Mouse (Mus musculus) ovary, postnatal 10 days (tissue): Measurements from ENCODE around the gene Syt14.

Experiments
- DNase-seq: peaks from one replicate; pipeline ENCODE4 v3.0.0; 2022; ENCODE audit warnings: low spot score

Syt14 gene

GRCm38 (mm10) chr1:192987203-192987602 is 48.4 kb downstream of the Syt14 start:
- DNase-seq, result no peak

- DNase-seq, result no peak
Observed at GRCm38 (mm10) chr1:192986481-192986880, 49.1 kb downstream of the Syt14 start.

GRCm38 (mm10) chr1:192984333-192984732 is 51.2 kb downstream of the Syt14 start:
- DNase-seq, result no peak

- no peak for DNase-seq
Observed at GRCm38 (mm10) chr1:192981658-192982057, 53.9 kb downstream of the Syt14 start.

GRCm38 (mm10) chr1:192981120-192981519 is 54.5 kb downstream of the Syt14 start:
- no peak for DNase-seq

- no peak for DNase-seq
Observed at GRCm38 (mm10) chr1:192962323-192962722, 73.3 kb downstream of the Syt14 start.

- DNase-seq, result no peak
Observed at GRCm38 (mm10) chr1:192947839-192948173, 87.8 kb downstream of the Syt14 start.

GRCm38 (mm10) chr1:192947170-192947838 is 88.3 kb downstream of the Syt14 start:
- DNase-seq, result no peak

GRCm38 (mm10) chr1:192939033-192939432 is 96.5 kb downstream of the Syt14 start:
- no peak for DNase-seq

GRCm38 (mm10) chr1:192937956-192938355 is 97.6 kb downstream of the Syt14 start:
- no peak for DNase-seq

GRCm38 (mm10) chr1:192931797-192932196 is 103.8 kb downstream of the Syt14 start:
- no peak for DNase-seq

GRCm38 (mm10) chr1:192912101-192912728 is 123.4 kb downstream of the Syt14 start:
- DNase-seq, result no peak

GRCm38 (mm10) chr1:192901516-192901915 is 134.1 kb downstream of the Syt14 start:
- no peak for DNase-seq

GRCm38 (mm10) chr1:192900913-192901312 is 134.7 kb downstream of the Syt14 start:
- DNase-seq, result no peak

- no peak for DNase-seq
Observed at GRCm38 (mm10) chr1:192898742-192899141, 136.8 kb downstream of the Syt14 start.

- DNase-seq, result no peak
Observed at GRCm38 (mm10) chr1:192897218-192897617, 138.4 kb downstream of the Syt14 start.

- no peak for DNase-seq
Observed at GRCm38 (mm10) chr1:192896076-192896475, 139.5 kb downstream of the Syt14 start.

- no peak for DNase-seq
Observed at GRCm38 (mm10) chr1:192890716-192891115, 144.9 kb downstream of the Syt14 start.

GRCm38 (mm10) chr1:192882617-192883295 is 152.8 kb downstream of the Syt14 start:
- no peak for DNase-seq

GRCm38 (mm10) chr1:192880130-192880529 is 155.4 kb downstream of the Syt14 start:
- no peak for DNase-seq

- no peak for DNase-seq
Observed at GRCm38 (mm10) chr1:192879086-192879580, 156.4 kb downstream of the Syt14 start.

- no peak for DNase-seq
Observed at GRCm38 (mm10) chr1:192872841-192873240, 162.7 kb downstream of the Syt14 start.

GRCm38 (mm10) chr1:192869761-192870160 is 165.8 kb downstream of the Syt14 start:
- no peak for DNase-seq
